Mouse (Mus musculus) layer of hippocampus, postnatal 36 days (tissue): ENCODE data around the gene Tjp2. TPM values are rescaled to one million over a fixed set of nuclear protein-coding genes. Genes with fewer than 3 reads are reported as not detected.

Experiments used
- DNase-seq, 2 experiments: peaks; one replicate each; pipeline ENCODE4 v3.0.0; 2022
- total RNA-seq, 2 experiments: library from RNA; stranded (reverse); gene quantifications; 2 replicates each; pipeline ENCODE4 v1.2.3; 2021

Gene Tjp2
- total RNA-seq, 2 experiments from 2014 or later, result 18.7 to 19.6 TPM

GRCm38 (mm10) chr19:24054904-24055303 lies 169.9 kb downstream of the Tjp2 start:
- DNase-seq, result no peak

- no peak for DNase-seq
These were observed 170.6 kb downstream of the Tjp2 start for GRCm38 (mm10) chr19:24054265-24054664.

- no peak for DNase-seq
These were observed 174.3 kb downstream of the Tjp2 start for GRCm38 (mm10) chr19:24050514-24050913.

GRCm38 (mm10) chr19:24049329-24049728 lies 175.5 kb downstream of the Tjp2 start:
- DNase-seq, result no peak

GRCm38 (mm10) chr19:24046395-24046993 lies 178.3 kb downstream of the Tjp2 start:
- DNase-seq, result no peak

Other genes starting within 250 kb of the Tjp2 start
- gene Fam189a2, start 194.0 kb downstream of the Tjp2 start, total RNA-seq, result 1 to 10 TPM; 8.0 to 8.4 TPM
- 1 to 10 TPM; 7.9 to 8.1 TPM for gene Fxn, start 55.6 kb upstream of the Tjp2 start, total RNA-seq